25 mouse cellular contexts compared by ENCODE assay signal in the genomic region with DNA sequence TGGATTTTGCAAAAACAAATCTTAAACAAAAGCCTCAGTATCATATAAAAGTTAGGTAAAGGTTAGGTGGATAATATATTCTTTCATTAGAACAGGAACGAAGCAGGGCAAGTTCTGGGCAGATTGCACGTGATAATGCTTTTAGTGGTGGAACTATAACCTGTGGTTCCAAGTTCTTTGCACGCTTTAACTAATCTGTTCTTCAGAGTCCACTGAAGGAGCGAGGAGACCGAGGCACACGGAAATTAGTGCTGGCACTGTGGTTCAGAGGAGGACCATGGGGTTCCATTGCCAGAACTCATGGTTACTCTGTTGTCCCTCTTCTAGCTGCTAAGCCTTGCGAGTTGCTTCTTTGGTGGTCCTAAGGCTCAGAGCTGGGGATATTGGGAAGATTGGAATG. TPM values are rescaled to one million over a fixed set of nuclear protein-coding genes. Genes with fewer than 3 reads are reported as not detected.
A peak's percentile ranks its signal among the peaks of the same experiment; 100 is the strongest.
DNase-seq lines count a peak whose midpoint lies in the region; ATAC-seq lines count a peak whose summit lies in the region.
"Had no signal": no experiment of that assay in that cellular context is flagged by ENCODE, and none has a peak within 500 bp of the region (broad histone marks: within the 10 kb centered on the region; RNA-seq: fewer than 3 reads in every experiment).

No protein-coding gene starts in this region.

- no peaks in the 10 kb centered on the region for H3K27me3 ChIP-seq in heart, embryonic 10.5 days (ENCODE audit: insufficient read depth, poor library complexity, severe bottlenecking)
- H3K27me3 ChIP-seq: CH12.LX; embryonic facial prominence, embryonic 12.5 days; embryonic facial prominence, embryonic 15.5 days; heart, embryonic 13.5 days; Patski had no signal

- no peak overlapping the region for H3K4me3 ChIP-seq in heart, embryonic 10.5 days
- H3K4me3 ChIP-seq: embryonic facial prominence, embryonic 12.5 days; embryonic facial prominence, embryonic 15.5 days; gastrocnemius, adult 2 months; heart, embryonic 13.5 days had no signal

- peaks cover 38% of the 10 kb centered on the region for H3K4me1 ChIP-seq in heart, embryonic 10.5 days

- H3K9me3 ChIP-seq in heart, embryonic 10.5 days: no peaks in the 10 kb centered on the region
- H3K9me3 ChIP-seq: embryonic facial prominence, embryonic 12.5 days; embryonic facial prominence, embryonic 15.5 days; G1E; heart, embryonic 13.5 days had no signal

- 90% methylated on average over 7 of the region's 7 CpGs for WGBS in heart, embryonic 10.5 days

- peak; percentile 75 for DNase-seq in heart, adult 11 months
- no peak for DNase-seq in heart, embryonic 10.5 days (ENCODE audit: low spot score)
- DNase-seq in kidney, adult 9 months: peak; percentile 58
- DNase-seq in kidney, adult 11 months: no peak
- no peak for DNase-seq in layer of hippocampus, adult 11-12 months (ENCODE audit: low spot score)
- DNase-seq: adrenal gland, adult 2 months; cerebellum, adult 11 months; cerebellum, adult 2 months; cerebellum, adult 9-11 months; forebrain, postnatal 0 days; gastrocnemius, adult 2 months; gastrocnemius, postnatal 14 days; heart, adult 18-20 months; heart, postnatal 14 days; heart, postnatal 4 days had no signal

- H3K36me3 ChIP-seq in heart, embryonic 10.5 days: 0 out of 2 replicates have a peak, but pooled peaks cover 2% of the 10 kb centered on the region
- H3K36me3 ChIP-seq: embryonic facial prominence, embryonic 12.5 days; embryonic facial prominence, embryonic 15.5 days; G1E; heart, embryonic 13.5 days had no signal

- no peak overlapping the region for H3K27ac ChIP-seq in heart, embryonic 10.5 days
- H3K27ac ChIP-seq: embryonic facial prominence, embryonic 12.5 days; embryonic facial prominence, embryonic 15.5 days; gastrocnemius, adult 2 months; hindbrain, embryonic 14.5 days; hindbrain, postnatal 0 days had no signal

- ATAC-seq in CD4-positive, CD25-positive, alpha-beta regulatory T cell, adult 4 months: peak; percentile 0
- ATAC-seq: forebrain, embryonic 14.5 days; forebrain, postnatal 0 days; hindbrain, postnatal 0 days; Patski had no signal

RNA-seq across cellular contexts. Expression of a gene that starts 20.0 kb away (rescaled TPM):
- polyA plus RNA-seq in heart, embryonic 10.5 days (2016; fragmentation: Nextera tagmentation; extraction: Ambion mirVana): 7.7 and 8.8 TPM in 2 replicates
- polyA plus RNA-seq in CD4-positive, CD25-positive, alpha-beta regulatory T cell, adult 4 months (2017; shearing (Covaris generic)): 10 to 100 TPM; 21.5 to 23.6 TPM
- polyA plus RNA-seq: G1E had no signal

Comparison
In these comparisons a context has a peak if more than half of its experiments do, and no peak if none do; other contexts are left out.
1. DNase-seq: peak in heart, adult 11 months (single experiment) and kidney, adult 9 months (single experiment); none in heart, embryonic 10.5 days (single experiment), kidney, adult 11 months (single experiment) and layer of hippocampus, adult 11-12 months (single experiment).